Mouse (Mus musculus) skeletal muscle tissue, adult 2 months (tissue): ENCODE measurements around the gene Eml4.

Experiments used
- DNase-seq: peaks from one replicate; pipeline ENCODE4 v3.0.0-alpha.2; 2012; ENCODE audit warnings: low read depth, low spot score

The Eml4 gene

GRCm38 (mm10) chr17:83378444-83378762 is 27.7 kb downstream of the Eml4 start:
- no peak for DNase-seq

GRCm38 (mm10) chr17:83379366-83379765 is 28.6 kb downstream of the Eml4 start:
- DNase-seq = no peak

GRCm38 (mm10) chr17:83379791-83380190 is 29.1 kb downstream of the Eml4 start:
- no peak for DNase-seq

GRCm38 (mm10) chr17:83382752-83383151 is 32.0 kb downstream of the Eml4 start:
- no peak for DNase-seq

- DNase-seq = no peak
Measured at GRCm38 (mm10) chr17:83384981-83385380, 34.2 kb downstream of the Eml4 start.

GRCm38 (mm10) chr17:83387161-83387560 is 36.4 kb downstream of the Eml4 start:
- DNase-seq = no peak

- DNase-seq = no peak
Measured at GRCm38 (mm10) chr17:83394013-83394412, 43.3 kb downstream of the Eml4 start.

GRCm38 (mm10) chr17:83397571-83398100 is 46.9 kb downstream of the Eml4 start:
- DNase-seq = peak; percentile 3

- no peak for DNase-seq
Measured at GRCm38 (mm10) chr17:83398756-83399155, 48.0 kb downstream of the Eml4 start.

GRCm38 (mm10) chr17:83430607-83431006 is 79.9 kb downstream of the Eml4 start:
- no peak for DNase-seq

- DNase-seq = no peak
Measured at GRCm38 (mm10) chr17:83443406-83443805, 92.7 kb downstream of the Eml4 start.

GRCm38 (mm10) chr17:83449583-83449982 is 98.9 kb downstream of the Eml4 start:
- no peak for DNase-seq

GRCm38 (mm10) chr17:83451367-83451766 is 100.6 kb downstream of the Eml4 start:
- no peak for DNase-seq

- DNase-seq = no peak
Measured at GRCm38 (mm10) chr17:83451796-83452195, 101.1 kb downstream of the Eml4 start.

GRCm38 (mm10) chr17:83452451-83452850 is 101.7 kb downstream of the Eml4 start:
- no peak for DNase-seq

- DNase-seq = no peak
Measured at GRCm38 (mm10) chr17:83453587-83453986, 102.9 kb downstream of the Eml4 start.

GRCm38 (mm10) chr17:83457271-83457670 is 106.5 kb downstream of the Eml4 start:
- DNase-seq = no peak

GRCm38 (mm10) chr17:83465969-83466368 is 115.2 kb downstream of the Eml4 start:
- no peak for DNase-seq

- no peak for DNase-seq
Measured at GRCm38 (mm10) chr17:83466697-83467251, 116.0 kb downstream of the Eml4 start.

- no peak for DNase-seq
Measured at GRCm38 (mm10) chr17:83469586-83469985, 118.9 kb downstream of the Eml4 start.

- DNase-seq = no peak
Measured at GRCm38 (mm10) chr17:83477089-83477488, 126.4 kb downstream of the Eml4 start.

GRCm38 (mm10) chr17:83481551-83481950 is 130.8 kb downstream of the Eml4 start:
- no peak for DNase-seq

GRCm38 (mm10) chr17:83482817-83483536 is 132.2 kb downstream of the Eml4 start:
- DNase-seq = no peak
